Mouse (Mus musculus) spleen, embryonic (tissue): ENCODE measurements around the gene Hadhb.

Experiments
- CTCF ChIA-PET: fragments of 350-600 bp; sonication (Branson Sonifier 250); formaldehyde crosslinking; loops from one replicate; lab custom pipeline; 2022; lab: Charles Lee

The Hadhb gene

GRCm38 (mm10) chr5:30154474-30155394 is at the start of gene Hadhb, which contains the start of gene Hadha:
Gene Hadhb, plus strand, starts transcription at chr5:30155248.
Gene Hadha, minus strand, starts transcription at chr5:30155162.
- CTCF ChIA-PET, result no interaction called here

GRCm38 (mm10) chr5:30105668-30106300 is 49.3 kb upstream of the Hadhb start, which contains the start of gene 3110082J24Rik:
Gene 3110082J24Rik, minus strand, starts transcription at chr5:30106086.
- CTCF ChIA-PET, result no interaction called here

GRCm38 (mm10) chr5:30106756-30107155 is 48.3 kb upstream of the Hadhb start:
- CTCF ChIA-PET, result no interaction called here

- CTCF ChIA-PET, result no interaction called here
Measured at GRCm38 (mm10) chr5:30107186-30107585, 47.9 kb upstream of the Hadhb start.

GRCm38 (mm10) chr5:30107611-30108041 is 47.4 kb upstream of the Hadhb start:
- CTCF ChIA-PET, result interaction anchor here (0.5 kb wide), 1 partner anchor 394 kb away, joined by 6 read pairs; no protein-coding TSS in a partner anchor

GRCm38 (mm10) chr5:30108233-30108632 is 46.8 kb upstream of the Hadhb start:
- CTCF ChIA-PET, result no interaction called here

- CTCF ChIA-PET, result no interaction called here
Measured at GRCm38 (mm10) chr5:30109899-30110298, 45.1 kb upstream of the Hadhb start.

GRCm38 (mm10) chr5:30110371-30111060 is 44.5 kb upstream of the Hadhb start:
- CTCF ChIA-PET, result no interaction called here

GRCm38 (mm10) chr5:30111126-30111525 is 43.9 kb upstream of the Hadhb start:
- CTCF ChIA-PET, result no interaction called here

GRCm38 (mm10) chr5:30111771-30112170 is 43.3 kb upstream of the Hadhb start:
- CTCF ChIA-PET, result no interaction called here

GRCm38 (mm10) chr5:30112533-30113068 is 42.4 kb upstream of the Hadhb start:
- CTCF ChIA-PET, result no interaction called here

GRCm38 (mm10) chr5:30113881-30114760 is 40.9 kb upstream of the Hadhb start:
- CTCF ChIA-PET, result no interaction called here

GRCm38 (mm10) chr5:30114761-30115140 is 40.3 kb upstream of the Hadhb start:
- CTCF ChIA-PET, result no interaction called here

- CTCF ChIA-PET, result no interaction called here
Measured at GRCm38 (mm10) chr5:30115718-30116117, 39.3 kb upstream of the Hadhb start.

- CTCF ChIA-PET, result no interaction called here
Measured at GRCm38 (mm10) chr5:30118018-30118417, 37.0 kb upstream of the Hadhb start.

- CTCF ChIA-PET, result no interaction called here
Measured at GRCm38 (mm10) chr5:30119163-30119562, 35.9 kb upstream of the Hadhb start.

- CTCF ChIA-PET, result no interaction called here
Measured at GRCm38 (mm10) chr5:30120106-30120505, 34.9 kb upstream of the Hadhb start.

GRCm38 (mm10) chr5:30122481-30122880 is 32.6 kb upstream of the Hadhb start:
- CTCF ChIA-PET, result no interaction called here

- CTCF ChIA-PET, result no interaction called here
Measured at GRCm38 (mm10) chr5:30125587-30125986, 29.5 kb upstream of the Hadhb start.

- CTCF ChIA-PET, result no interaction called here
Measured at GRCm38 (mm10) chr5:30126756-30127155, 28.3 kb upstream of the Hadhb start.
